Mouse (Mus musculus) kidney, adult 2 months (tissue): ENCODE measurements around the gene Pigk. TPM values are rescaled to one million over a fixed set of nuclear protein-coding genes. Genes with fewer than 3 reads are reported as not detected.

ENCODE experiments used
- DNase-seq: peaks from one replicate; pipeline ENCODE4 v3.0.0; 2021
- H3K27ac ChIP-seq: fragments of 200-500 bp; 2 replicates; pipeline ENCODE4 v1.5.1; 2012; ENCODE audit warnings: low read depth, low read length, control low read depth, inconsistent platforms; ENCODE audit not compliant: insufficient read depth
- H3K27me3 ChIP-seq: fragments of 200-500 bp; replicated peaks from 2 replicates; pipeline ENCODE4 v1.6.1; 2012; ENCODE audit warnings: mild to moderate bottlenecking, moderate library complexity, low read length, inconsistent platforms; ENCODE audit not compliant: control insufficient read depth, insufficient read depth
- H3K36me3 ChIP-seq: fragments of 200-500 bp; 2 replicates; pipeline ENCODE4 v1.6.1; 2012; ENCODE audit warnings: mild to moderate bottlenecking, moderate library complexity, low read length, inconsistent platforms; ENCODE audit not compliant: control insufficient read depth, insufficient read depth
- H3K4me1 ChIP-seq: fragments of 200-500 bp; 2 replicates; pipeline ENCODE4 v1.6.1; 2011; ENCODE audit warnings: low read length; ENCODE audit not compliant: control insufficient read depth, insufficient read depth
- H3K4me3 ChIP-seq: fragments of 200-500 bp; 2 replicates; pipeline ENCODE4 v1.5.1; 2011; ENCODE audit warnings: mild to moderate bottlenecking, low read depth, low read length, control low read depth; ENCODE audit not compliant: insufficient read depth
- CTCF ChIP-seq: fragments of 200-500 bp; conservative IDR thresholded peaks from 2 replicates; pipeline ENCODE4 v1.5.1; 2011; ENCODE audit warnings: low read depth, mild to moderate bottlenecking, control low read depth, low read length, moderate library complexity, mixed read lengths; ENCODE audit not compliant: insufficient read depth, insufficient read length
- POLR2A ChIP-seq: fragments of 200-500 bp; IDR thresholded peaks from one replicate; pipeline ENCODE4 v1.6.1; 2011; ENCODE audit warnings: low read depth, low read length, control low read depth
- WGBS: fragments of 180-500 bp; shearing (Covaris S2); methylation state at CpG from one replicate; pipeline ENCODE4 v1.1.7; 2018; 5-methylcytosine and 5-hydroxymethylcytosine counted together
- polyA plus RNA-seq: library from polyadenylated mRNA; depleted of rRNA; stranded (reverse); fragments of >200 nt; gene quantifications from 2 replicates; pipeline ENCODE4 v1.2.3, GENCODE M21; 2012

The Pigk gene
- polyA plus RNA-seq, 1 experiment: 13.4 TPM

DNA sequence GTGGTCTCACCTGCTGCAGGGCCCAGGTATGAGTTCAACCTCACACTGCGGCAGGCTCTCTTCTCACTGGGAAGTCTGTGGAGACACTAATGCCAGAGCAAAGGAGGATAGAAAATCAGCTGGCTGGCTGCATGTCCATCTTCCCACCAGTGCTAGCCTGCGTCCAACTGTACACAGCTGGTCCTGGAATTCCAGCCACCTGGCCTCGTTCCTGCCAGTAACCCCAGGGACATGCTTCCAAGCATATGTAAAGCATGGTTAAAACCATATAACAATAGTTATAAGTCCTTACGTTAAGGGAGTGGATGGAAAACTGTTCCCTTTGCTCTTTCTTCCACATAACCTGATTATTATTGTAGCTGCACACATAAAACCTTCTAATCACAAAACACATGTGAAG, 167.8 kb downstream of the Pigk start:
- Histone ChIP-seq H3K4me3 (no peak overlapping the region), H3K36me3 (no peaks in the 10 kb centered on the region), H3K27me3 (no peaks in the 10 kb centered on the region), H3K4me1 (no peaks in the 10 kb centered on the region), H3K27ac (no peak overlapping the region)
- WGBS: 80% methylated on average over 4 of the region's 4 CpGs
- TF ChIP-seq POLR2A: no peak
- TF ChIP-seq CTCF: no peak
- DNase-seq: no peak

DNA sequence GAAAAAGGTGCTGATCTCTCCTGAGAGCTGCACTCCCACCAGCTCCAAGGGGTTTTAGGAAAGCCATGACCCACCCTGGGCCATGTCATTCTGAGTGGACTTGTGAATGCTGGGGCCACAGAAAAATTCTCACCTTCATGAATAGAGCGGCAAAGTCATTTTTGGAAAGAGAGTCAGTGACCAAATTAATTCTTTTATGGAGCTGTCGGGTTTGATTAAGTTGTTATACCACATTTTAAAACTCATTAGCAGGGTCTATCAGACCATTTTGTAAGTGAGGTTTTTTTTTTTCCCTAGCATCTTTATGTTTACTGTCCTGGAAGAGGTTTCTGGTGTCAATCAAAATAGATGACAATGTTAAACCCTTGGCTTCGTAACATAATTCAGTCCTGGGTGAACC, 169.7 kb downstream of the Pigk start:
- WGBS: 91% methylated on average over 3 of the region's 3 CpGs
- no peak overlapping the region for H3K4me3 ChIP-seq
- DNase-seq: no peak
- H3K4me1 ChIP-seq: no peaks in the 10 kb centered on the region
- TF ChIP-seq POLR2A: no peak
- no peak for TF ChIP-seq CTCF
- no peaks in the 10 kb centered on the region for H3K27me3 ChIP-seq
- H3K27ac ChIP-seq: no peak overlapping the region
- H3K36me3 ChIP-seq: no peaks in the 10 kb centered on the region

DNA sequence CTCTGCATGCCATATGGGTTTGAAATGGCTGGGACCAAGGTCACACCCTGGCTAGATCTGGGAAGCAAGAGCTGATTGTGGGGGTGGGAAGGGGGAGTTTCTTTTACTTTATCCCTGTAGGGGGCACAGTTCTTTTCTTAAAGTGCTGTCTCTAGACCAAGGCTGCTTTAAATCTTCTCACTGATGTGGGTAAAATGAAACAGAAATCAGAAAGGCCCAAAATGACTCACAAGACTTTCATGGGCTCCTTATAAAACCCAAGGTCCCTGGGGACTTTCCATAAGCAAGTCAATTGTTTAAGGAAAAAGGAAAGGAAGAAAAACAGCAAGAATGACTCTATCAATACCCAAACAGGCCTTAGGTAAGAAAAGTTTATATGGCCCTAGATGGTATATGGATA, 172.8 kb downstream of the Pigk start:
- TF ChIP-seq POLR2A: no peak
- TF ChIP-seq CTCF: no peak
- Histone ChIP-seq H3K27me3 (no peaks in the 10 kb centered on the region), H3K27ac (no peak overlapping the region), H3K4me3 (no peak overlapping the region), H3K36me3 (no peaks in the 10 kb centered on the region), H3K4me1 (no peaks in the 10 kb centered on the region)
- no peak for DNase-seq

DNA sequence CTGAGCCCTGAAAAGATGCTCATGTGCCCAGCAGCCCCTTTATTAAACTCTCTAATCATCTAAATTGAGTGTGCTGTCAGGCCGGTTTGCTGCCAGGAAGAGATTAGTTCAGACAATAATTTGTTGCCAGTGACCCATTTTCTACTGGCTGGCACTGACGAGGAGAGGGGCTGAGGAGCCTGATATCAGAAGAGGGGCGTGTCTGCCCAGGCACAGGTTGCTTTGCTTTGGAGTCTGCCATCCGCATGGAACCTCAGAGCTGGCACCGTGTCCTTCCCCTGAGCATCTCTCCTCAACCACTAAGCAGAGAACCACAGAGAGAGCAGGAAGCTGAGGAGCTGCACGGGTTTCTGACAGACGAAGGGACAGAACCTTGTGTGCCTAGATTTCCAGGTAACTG, 174.2 kb downstream of the Pigk start:
- no peak for DNase-seq
- no peaks in the 10 kb centered on the region for H3K4me1 ChIP-seq
- H3K27me3 ChIP-seq: no peaks in the 10 kb centered on the region
- H3K36me3 ChIP-seq: no peaks in the 10 kb centered on the region
- no peak overlapping the region for H3K27ac ChIP-seq
- no peak overlapping the region for H3K4me3 ChIP-seq
- WGBS: 77% methylated on average over 7 of the region's 7 CpGs
- TF ChIP-seq CTCF: no peak
- TF ChIP-seq POLR2A: no peak

- H3K27ac ChIP-seq: no peak overlapping the region
- TF ChIP-seq POLR2A: no peak
- no peak for TF ChIP-seq CTCF
- DNase-seq: no peak
- no peaks in the 10 kb centered on the region for H3K27me3 ChIP-seq
- no peak overlapping the region for H3K4me3 ChIP-seq
- no peaks in the 10 kb centered on the region for H3K36me3 ChIP-seq
- WGBS: 55% methylated on average over 4 of the region's 4 CpGs
- no peaks in the 10 kb centered on the region for H3K4me1 ChIP-seq
These were observed 181.0 kb downstream of the Pigk start for GRCm38 (mm10) chr3:152894935-152895334.

DNA sequence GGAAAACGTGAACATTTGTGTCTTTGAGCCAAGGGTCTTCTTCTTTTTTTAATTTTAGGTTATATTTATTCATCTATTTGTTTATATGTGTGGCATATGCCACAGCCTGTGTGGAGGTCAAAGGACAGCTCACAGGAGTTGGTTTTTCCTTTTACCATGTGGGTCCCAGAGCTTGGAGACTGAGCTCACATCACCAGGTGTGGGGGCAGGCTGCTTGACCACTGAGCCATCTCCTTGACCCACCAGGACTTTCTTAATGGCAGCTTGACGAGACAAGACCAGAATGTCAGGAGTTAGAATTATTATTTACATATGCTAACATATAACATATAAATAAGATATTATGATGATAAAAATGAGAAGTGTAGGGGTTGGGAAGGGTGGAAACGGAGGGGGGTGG, 182.2 kb downstream of the Pigk start:
- no peak overlapping the region for H3K27ac ChIP-seq
- H3K27me3 ChIP-seq: no peaks in the 10 kb centered on the region
- DNase-seq: no peak
- 73% methylated on average over 3 of the region's 3 CpGs for WGBS
- no peak overlapping the region for H3K4me3 ChIP-seq
- H3K36me3 ChIP-seq: no peaks in the 10 kb centered on the region
- no peaks in the 10 kb centered on the region for H3K4me1 ChIP-seq
- TF ChIP-seq CTCF: no peak
- TF ChIP-seq POLR2A: no peak

- no peak overlapping the region for H3K27ac ChIP-seq
- 85% methylated on average over 5 of the region's 5 CpGs for WGBS
- TF ChIP-seq CTCF: no peak
- TF ChIP-seq POLR2A: no peak
- no peaks in the 10 kb centered on the region for H3K4me1 ChIP-seq
- no peaks in the 10 kb centered on the region for H3K36me3 ChIP-seq
- no peak for DNase-seq
- H3K4me3 ChIP-seq: no peak overlapping the region
- H3K27me3 ChIP-seq: no peaks in the 10 kb centered on the region
These were observed 183.3 kb downstream of the Pigk start for GRCm38 (mm10) chr3:152897196-152897595.

- Histone ChIP-seq H3K4me3 (no peak overlapping the region), H3K27me3 (no peaks in the 10 kb centered on the region), H3K27ac (no peak overlapping the region), H3K36me3 (no peaks in the 10 kb centered on the region), H3K4me1 (no peaks in the 10 kb centered on the region)
- DNase-seq: no peak
- TF ChIP-seq POLR2A: no peak
- WGBS: 89% methylated on average over 9 of the region's 9 CpGs
These were observed 185.0 kb downstream of the Pigk start for GRCm38 (mm10) chr3:152898906-152899305.
